Mouse (Mus musculus): ENCODE data around the gene Erc2.

DNA sequence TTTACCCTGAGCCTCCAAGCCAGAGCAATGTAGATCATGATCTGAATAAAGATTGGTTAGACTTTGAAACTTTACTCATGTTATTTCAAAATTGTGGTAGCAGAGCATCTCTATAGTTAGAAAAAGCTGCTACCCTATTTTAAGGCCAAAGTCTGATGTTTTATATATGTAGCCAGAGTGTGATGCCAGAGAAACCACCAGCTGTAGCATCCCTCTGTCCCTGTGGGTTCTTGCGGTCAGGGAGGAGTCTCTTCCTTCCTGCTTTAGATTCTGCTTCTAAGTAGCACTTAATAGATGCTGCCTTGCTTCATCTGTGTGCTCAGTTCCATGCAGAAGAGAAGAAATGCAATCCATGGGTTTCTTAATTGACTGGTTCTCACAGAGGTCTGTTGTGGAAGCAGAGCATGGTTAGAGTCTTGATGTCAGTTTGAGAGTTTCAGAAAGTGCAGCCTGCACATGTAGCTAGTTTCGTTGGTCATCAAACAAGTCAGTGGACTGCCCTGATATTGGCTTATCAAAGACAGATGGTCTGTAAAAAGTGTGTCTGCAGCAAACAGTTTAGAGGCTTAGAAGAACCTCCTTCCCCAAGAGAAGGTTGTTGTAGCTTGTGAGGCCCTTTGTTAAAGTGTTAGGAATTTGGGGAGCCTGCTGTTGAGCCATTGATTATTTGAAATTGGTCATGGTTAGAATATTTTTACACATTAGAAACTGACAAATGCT is 156.9 kb downstream of the Erc2 start:
- no peak for TF ChIP-seq CTCF (IDR thresholded peaks at IDR 0.05; ENCODE audit: control insufficient read depth, insufficient read depth, insufficient read length)
- TF ChIP-seq CEBPB (IDR thresholded peaks at IDR 0.05; ENCODE audit: low read depth): no peak
- TF ChIP-seq MYOG (IDR thresholded peaks at IDR 0.05; ENCODE audit: control insufficient read depth, extremely low read depth, insufficient read length): no peak
- no peak for TF ChIP-seq USF1 (IDR thresholded peaks at IDR 0.05; ENCODE audit: low read depth)
- no peak for TF ChIP-seq MYOD1 (IDR thresholded peaks at IDR 0.05; ENCODE audit: control insufficient read depth, insufficient read length, low read depth)
